Mouse (Mus musculus) stomach, embryonic 16.5 days (tissue): ENCODE data around the gene Spg11. TPM values are rescaled to one million over a fixed set of nuclear protein-coding genes. Genes with fewer than 3 reads are reported as not detected.

Experiments
- ATAC-seq: fragments of 200-750 bp; cut with Nextera tagmentation; 2 replicates; pipeline ENCODE4 v1.8.0; 2017; ENCODE audit warnings: moderate number of reproducible peaks, moderate TSS enrichment; ENCODE audit not compliant: insufficient read depth, low FRiP score
- H3K27ac ChIP-seq: fragments of 300-500 bp; sonication (generic); 2 replicates; pipeline ENCODE4 v1.5.1; 2014; ENCODE audit warnings: low read length
- H3K27me3 ChIP-seq: fragments of 300-500 bp; sonication (generic); 2 replicates; pipeline ENCODE4 v1.6.1; 2014; ENCODE audit warnings: low read length, control low read depth, mixed read lengths; ENCODE audit not compliant: control insufficient read depth, insufficient read depth
- H3K36me3 ChIP-seq: fragments of 300-500 bp; sonication (generic); 2 replicates; pipeline ENCODE4 v1.6.1; 2014; ENCODE audit warnings: low read length; ENCODE audit not compliant: control insufficient read depth, insufficient read depth
- H3K4me1 ChIP-seq: fragments of 300-500 bp; sonication (generic); 2 replicates; pipeline ENCODE4 v1.6.1; 2014; ENCODE audit warnings: low read length, control low read depth, mixed read lengths; ENCODE audit not compliant: control insufficient read depth, insufficient read depth
- H3K4me2 ChIP-seq: fragments of 300-500 bp; sonication (generic); 2 replicates; pipeline ENCODE4 v1.6.1; 2014; ENCODE audit warnings: low read depth, low read length, mixed read lengths
- H3K4me3 ChIP-seq: fragments of 300-500 bp; sonication (generic); replicated peaks from 2 replicates; pipeline ENCODE4 v1.5.1; 2014; ENCODE audit warnings: mild to moderate bottlenecking, low read length
- H3K9ac ChIP-seq: fragments of 300-500 bp; sonication (generic); 2 replicates; pipeline ENCODE4 v1.6.1; 2014; ENCODE audit warnings: low read length
- H3K9me3 ChIP-seq: fragments of 300-500 bp; sonication (generic); replicated peaks from 2 replicates; pipeline ENCODE4 v1.6.1; 2016; ENCODE audit warnings: low read length, control low read depth; ENCODE audit not compliant: control insufficient read depth
- WGBS: fragments of 180-500 bp; shearing (Covaris S2); extraction: QIAGEN DNeasy Blood & Tissue Kit; methylation state at CpG from one replicate; pipeline ENCODE4 v1.1.7; 2014; 5-methylcytosine and 5-hydroxymethylcytosine counted together
- polyA plus RNA-seq: library from polyadenylated mRNA; unstranded; fragments of >200 nt; fragmentation: Nextera tagmentation; extraction: Ambion mirVana; gene quantifications from 2 replicates; pipeline ENCODE4 v1.2.1, GENCODE M21; 2015

Spg11 gene
- polyA plus RNA-seq, 1 experiment from 2014 or later, result 9.7 TPM

- Histone ChIP-seq H3K36me3 (no peaks in the 10 kb centered on the region), H3K27ac (peak overlapping the region; percentile 81), H3K4me1 (0 out of 2 replicates have a peak, but pooled peaks cover 6% of the 10 kb centered on the region), H3K9me3 (no peaks in the 10 kb centered on the region), H3K9ac (peak overlapping the region; percentile 86), H3K27me3 (no peaks in the 10 kb centered on the region), H3K4me3 (peak overlapping the region; percentile 85), H3K4me2 (peak overlapping the region; percentile 67)
- no peak for ATAC-seq
- 20% methylated on average over 18 of the region's 18 CpGs for WGBS
Measured at GRCm38 (mm10) chr2:122148242-122148917, 30.2 kb upstream of the Spg11 start.

GRCm38 (mm10) chr2:122147508-122148241 is 29.5 kb upstream of the Spg11 start, which contains the start of gene B2m:
Gene B2m (plus strand): TSS chr2:122147686.
- Histone ChIP-seq H3K27ac (peak within 1 kb of the TSS; percentile 81), H3K4me2 (peak within 1 kb of the TSS; percentile 67), H3K9me3 (no peaks in the 10 kb centered on the region), H3K27me3 (no peaks in the 10 kb centered on the region), H3K4me1 (0 out of 2 replicates have a peak, but pooled peaks cover 6% of the 10 kb centered on the region), H3K9ac (peak within 1 kb of the TSS; percentile 86), H3K36me3 (no peaks in the 10 kb centered on the region), H3K4me3 (peak within 1 kb of the TSS; percentile 85)
- peak; percentile 98 for ATAC-seq
- under 1% methylated on average over 40 of the region's 40 CpGs for whole genome bisulfite sequencing

- 69% methylated on average over 6 of the region's 6 CpGs for WGBS
- ATAC-seq, result no peak
- H3K9me3 ChIP-seq, result no peaks in the 10 kb centered on the region
- no peak overlapping the region for H3K27ac ChIP-seq
- H3K4me2 ChIP-seq, result peak overlapping the region; percentile 67; the same call in 1 of the 2 replicates
- no peak overlapping the region for H3K9ac ChIP-seq
- H3K4me1 ChIP-seq, result 0 out of 2 replicates have a peak, but pooled peaks cover 6% of the 10 kb centered on the region
- no peak overlapping the region for H3K4me3 ChIP-seq
- no peaks in the 10 kb centered on the region for H3K27me3 ChIP-seq
- H3K36me3 ChIP-seq, result no peaks in the 10 kb centered on the region
Measured at GRCm38 (mm10) chr2:122146687-122147086, 28.5 kb upstream of the Spg11 start.

- Histone ChIP-seq H3K27ac (no peak overlapping the region), H3K4me2 (no peak overlapping the region), H3K36me3 (no peaks in the 10 kb centered on the region), H3K9ac (no peak overlapping the region), H3K4me3 (no peak overlapping the region), H3K9me3 (no peaks in the 10 kb centered on the region), H3K27me3 (no peaks in the 10 kb centered on the region), H3K4me1 (0 out of 2 replicates have a peak, but pooled peaks cover 6% of the 10 kb centered on the region)
- no peak for ATAC-seq
- WGBS, result 67% methylated on average over 4 of the region's 4 CpGs
Measured at GRCm38 (mm10) chr2:122145756-122146155, 27.6 kb upstream of the Spg11 start.

GRCm38 (mm10) chr2:122143111-122143510 is 24.9 kb upstream of the Spg11 start:
- H3K27me3 ChIP-seq, result no peaks in the 10 kb centered on the region
- no peak for ATAC-seq
- H3K9me3 ChIP-seq, result no peaks in the 10 kb centered on the region
- 85% methylated on average over 3 of the region's 3 CpGs for WGBS
- no peak overlapping the region for H3K4me3 ChIP-seq
- H3K4me1 ChIP-seq, result no peaks in the 10 kb centered on the region
- H3K9ac ChIP-seq, result no peak overlapping the region
- H3K4me2 ChIP-seq, result no peak overlapping the region
- no peaks in the 10 kb centered on the region for H3K36me3 ChIP-seq
- H3K27ac ChIP-seq, result no peak overlapping the region

- no peaks in the 10 kb centered on the region for H3K36me3 ChIP-seq
- no peaks in the 10 kb centered on the region for H3K4me1 ChIP-seq
- WGBS, result 64% methylated on average over 5 of the region's 5 CpGs
- no peak overlapping the region for H3K9ac ChIP-seq
- H3K27ac ChIP-seq, result no peak overlapping the region
- no peak for ATAC-seq
- H3K4me3 ChIP-seq, result no peak overlapping the region
- H3K27me3 ChIP-seq, result no peaks in the 10 kb centered on the region
- H3K9me3 ChIP-seq, result no peaks in the 10 kb centered on the region
- no peak overlapping the region for H3K4me2 ChIP-seq
Measured at GRCm38 (mm10) chr2:122141332-122141967, 23.3 kb upstream of the Spg11 start.

- Histone ChIP-seq H3K9me3 (no peaks in the 10 kb centered on the region), H3K4me3 (no peak overlapping the region), H3K4me1 (no peaks in the 10 kb centered on the region), H3K4me2 (no peak overlapping the region), H3K27me3 (no peaks in the 10 kb centered on the region), H3K36me3 (no peaks in the 10 kb centered on the region), H3K9ac (no peak overlapping the region), H3K27ac (no peak overlapping the region)
- 77% methylated on average over 2 of the region's 2 CpGs for WGBS
- ATAC-seq, result no peak
Measured at GRCm38 (mm10) chr2:122140815-122141214, 22.6 kb upstream of the Spg11 start.

GRCm38 (mm10) chr2:122137839-122138465 is 19.8 kb upstream of the Spg11 start:
- H3K9me3 ChIP-seq, result no peaks in the 10 kb centered on the region
- 47% methylated on average over 5 of the region's 5 CpGs for WGBS
- no peak overlapping the region for H3K4me3 ChIP-seq
- no peaks in the 10 kb centered on the region for H3K36me3 ChIP-seq
- ATAC-seq, result peak; percentile 58; the same call in 1 of the 2 replicates
- no peak overlapping the region for H3K27ac ChIP-seq
- H3K27me3 ChIP-seq, result no peaks in the 10 kb centered on the region
- H3K4me1 ChIP-seq, result no peaks in the 10 kb centered on the region
- no peak overlapping the region for H3K9ac ChIP-seq
- no peak overlapping the region for H3K4me2 ChIP-seq
